In the genomic region with DNA sequence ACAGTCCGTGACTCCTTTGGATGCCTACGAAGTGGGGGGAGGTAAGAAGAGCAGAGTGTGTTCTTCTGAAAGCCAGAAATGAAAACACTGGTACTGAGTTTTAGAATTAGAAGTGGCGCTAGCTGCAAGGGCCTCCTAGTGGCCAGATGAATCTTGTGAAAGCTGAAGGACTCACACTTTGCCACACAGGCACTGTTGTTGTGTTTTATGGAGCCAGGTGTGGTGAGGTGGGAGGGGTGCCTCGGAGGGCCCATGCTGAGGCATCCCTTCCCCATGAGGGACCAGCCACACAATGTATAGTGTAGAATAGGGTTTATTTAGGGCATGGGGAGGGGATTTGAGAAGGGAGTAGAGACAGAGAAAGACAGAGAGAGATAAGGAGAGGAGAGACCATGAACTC, we compare ENCODE assay signal across 22 mouse cellular contexts. TPM values are rescaled to one million over a fixed set of nuclear protein-coding genes. Genes with fewer than 3 reads are reported as not detected.
DNase-seq lines count a peak whose midpoint lies in the region; ATAC-seq and TF ChIP-seq lines count a peak whose summit lies in the region.
"Had no signal": no experiment of that assay in that cellular context is flagged by ENCODE, and none has a peak within 500 bp of the region (broad histone marks: within the 10 kb centered on the region; RNA-seq: fewer than 3 reads in every experiment).

No protein-coding gene starts in this region.

- ATAC-seq in intestine, postnatal 0 days = no peak
- no peak for ATAC-seq in intestine, embryonic 15.5 days
- no peak for ATAC-seq in lung, postnatal 0 days

- no peak overlapping the region for H3K9ac ChIP-seq in intestine, postnatal 0 days (ENCODE audit: low read depth, low read length)
- H3K9ac ChIP-seq in intestine, embryonic 15.5 days = no peak overlapping the region
- no peak overlapping the region for H3K9ac ChIP-seq in lung, postnatal 0 days (replicated peaks; ENCODE audit: low read depth)
- H3K9ac ChIP-seq: embryonic facial prominence, embryonic 12.5 days; lung, embryonic 15.5 days; neural tube, embryonic 12.5 days had no signal

- H3K27ac ChIP-seq in intestine, postnatal 0 days (ENCODE audit: low read depth, low read length) = no peak overlapping the region
- no peak overlapping the region for H3K27ac ChIP-seq in intestine, embryonic 15.5 days
- H3K27ac ChIP-seq in lung, postnatal 0 days (ENCODE audit: low read length) = no peak overlapping the region
- H3K27ac ChIP-seq: embryonic facial prominence, embryonic 12.5 days; limb, embryonic 10.5 days; lung, embryonic 15.5 days; macrophage; midbrain, embryonic 10.5 days; neural tube, embryonic 12.5 days had no signal

- H3K9me3 ChIP-seq in intestine, postnatal 0 days (ENCODE audit: control insufficient read depth) = no peaks in the 10 kb centered on the region
- no peaks in the 10 kb centered on the region for H3K9me3 ChIP-seq in intestine, embryonic 15.5 days
- no peaks in the 10 kb centered on the region for H3K9me3 ChIP-seq in lung, postnatal 0 days (ENCODE audit: low read length)
- H3K9me3 ChIP-seq: embryonic facial prominence, embryonic 12.5 days; limb, embryonic 10.5 days; lung, embryonic 15.5 days; midbrain, embryonic 10.5 days; neural tube, embryonic 12.5 days had no signal

- H3K36me3 ChIP-seq in intestine, postnatal 0 days (ENCODE audit: control insufficient read depth, insufficient read depth) = peaks cover 93% of the 10 kb centered on the region
- peaks cover 74% of the 10 kb centered on the region for H3K36me3 ChIP-seq in intestine, embryonic 15.5 days
- H3K36me3 ChIP-seq in lung, postnatal 0 days (ENCODE audit: insufficient read depth, low read length) = peaks cover 21% of the 10 kb centered on the region

- 78% methylated on average over 4 of the region's 4 CpGs for WGBS in intestine, postnatal 0 days
- 89% methylated on average over 4 of the region's 4 CpGs for WGBS in intestine, embryonic 15.5 days
- 82% methylated on average over 4 of the region's 4 CpGs for WGBS in lung, postnatal 0 days

- no peaks in the 10 kb centered on the region for H3K27me3 ChIP-seq in intestine, postnatal 0 days (replicated peaks; ENCODE audit: control insufficient read depth, insufficient read depth, low read length)
- H3K27me3 ChIP-seq in intestine, embryonic 15.5 days (replicated peaks) = no peaks in the 10 kb centered on the region
- H3K27me3 ChIP-seq in lung, postnatal 0 days (replicated peaks; ENCODE audit: insufficient read depth, low read length) = no peaks in the 10 kb centered on the region
- H3K27me3 ChIP-seq: embryonic facial prominence, embryonic 12.5 days; lung, embryonic 15.5 days; neural tube, embryonic 12.5 days had no signal

- TF ChIP-seq CTCF in intestine, postnatal 0 days (IDR thresholded peaks at IDR 0.05; ENCODE audit: low read depth) = peak; percentile 38
- peak; percentile 37; the same call in 1 of the 2 replicates for TF ChIP-seq CTCF in lung, postnatal 0 days (IDR thresholded peaks at IDR 0.05)

- no peak overlapping the region for H3K4me3 ChIP-seq in intestine, postnatal 0 days (ENCODE audit: low read depth, low read length)
- no peak overlapping the region for H3K4me3 ChIP-seq in intestine, embryonic 15.5 days (replicated peaks)
- H3K4me3 ChIP-seq in lung, postnatal 0 days (ENCODE audit: low read depth, low read length) = no peak overlapping the region
- H3K4me3 ChIP-seq: embryonic facial prominence, embryonic 12.5 days; limb, embryonic 10.5 days; lung, embryonic 15.5 days; midbrain, embryonic 10.5 days; neural tube, embryonic 12.5 days had no signal

- DNase-seq in lung, postnatal 0 days (ENCODE audit: low spot score) = no peak
- no peak for DNase-seq in lung, adult 18-20 months
- DNase-seq in ES-CJ7 (ENCODE audit: low read depth, low spot score) = peak; percentile 54
- DNase-seq in neural tube, embryonic 10.5 days (ENCODE audit: extremely low spot score, low spot score) = no peak
- DNase-seq in adrenal gland, postnatal 10 days = no peak
- DNase-seq: cerebellum, adult 11-12 months; cerebellum, postnatal 25 days; gastrocnemius, postnatal 10 days; heart, adult 11 months; kidney, adult 18-20 months; kidney, postnatal 10 days; liver; right cerebral cortex, postnatal 14 days had no signal

- H3K4me2 ChIP-seq in intestine, postnatal 0 days (replicated peaks; ENCODE audit: low read depth) = no peak overlapping the region
- no peak overlapping the region for H3K4me2 ChIP-seq in intestine, embryonic 15.5 days (replicated peaks)
- H3K4me2 ChIP-seq in lung, postnatal 0 days (replicated peaks; ENCODE audit: low read depth, low read length) = no peak overlapping the region
- H3K4me2 ChIP-seq: embryonic facial prominence, embryonic 12.5 days; heart, embryonic 11.5 days; lung, embryonic 15.5 days; neural tube, embryonic 12.5 days had no signal

- TF ChIP-seq EP300 in lung, postnatal 0 days (IDR thresholded peaks at IDR 0.05) = no peak

- no peaks in the 10 kb centered on the region for H3K4me1 ChIP-seq in intestine, postnatal 0 days (replicated peaks; ENCODE audit: control insufficient read depth, insufficient read depth, low read length)
- H3K4me1 ChIP-seq in intestine, embryonic 15.5 days (replicated peaks) = no peaks in the 10 kb centered on the region
- no peaks in the 10 kb centered on the region for H3K4me1 ChIP-seq in lung, postnatal 0 days (ENCODE audit: insufficient read depth, low read depth, low read length)
- H3K4me1 ChIP-seq: embryonic facial prominence, embryonic 12.5 days; limb, embryonic 10.5 days; lung, embryonic 15.5 days; midbrain, embryonic 10.5 days; neural tube, embryonic 12.5 days had no signal

RNA-seq across cellular contexts. Expression of gene Dbndd1, which starts 17.6 kb away (rescaled TPM):
- polyA plus RNA-seq in intestine, postnatal 0 days (2015; fragmentation: Nextera tagmentation; extraction: Ambion mirVana) = 0.87 and 0.93 TPM in 2 replicates
- polyA plus RNA-seq in intestine, embryonic 15.5 days (2015; fragmentation: Nextera tagmentation; extraction: Ambion mirVana) = 2.6 and 2.7 TPM in 2 replicates
- polyA plus RNA-seq in lung, postnatal 0 days (2015; fragmentation: Nextera tagmentation; extraction: Ambion mirVana) = 1.7 and 1.8 TPM in 2 replicates
- total RNA-seq in adrenal gland, postnatal 10 days (2021) = under 1 TPM; 0.60 to 0.73 TPM
- polyA plus RNA-seq: macrophage had no signal

RNA-seq across cellular contexts. Expression of gene Afg3l1, which starts 20.0 kb away (rescaled TPM):
- 30.8 and 34.7 TPM in 2 replicates for polyA plus RNA-seq in intestine, postnatal 0 days (2015; fragmentation: Nextera tagmentation; extraction: Ambion mirVana)
- 43.4 and 51.2 TPM in 2 replicates for polyA plus RNA-seq in intestine, embryonic 15.5 days (2015; fragmentation: Nextera tagmentation; extraction: Ambion mirVana)
- 28.3 and 32.1 TPM in 2 replicates for polyA plus RNA-seq in lung, postnatal 0 days (2015; fragmentation: Nextera tagmentation; extraction: Ambion mirVana)
- 10 to 100 TPM; 66.9 to 70.8 TPM for total RNA-seq in adrenal gland, postnatal 10 days (2021)

RNA-seq across cellular contexts. Expression of gene Gas8, which starts 20.9 kb away (rescaled TPM):
- 6.8 TPM in 2 replicates for polyA plus RNA-seq in intestine, postnatal 0 days (2015; fragmentation: Nextera tagmentation; extraction: Ambion mirVana)
- 20.3 and 21.7 TPM in 2 replicates for polyA plus RNA-seq in intestine, embryonic 15.5 days (2015; fragmentation: Nextera tagmentation; extraction: Ambion mirVana)
- polyA plus RNA-seq in lung, postnatal 0 days (2015; fragmentation: Nextera tagmentation; extraction: Ambion mirVana) = 19.6 and 21.5 TPM in 2 replicates
- total RNA-seq in adrenal gland, postnatal 10 days (2021) = 10 to 100 TPM; 11.0 to 12.9 TPM
